Mouse (Mus musculus) myocyte (in vitro differentiated cells): ENCODE measurements around the gene Hmgcl. TPM values are rescaled to one million over a fixed set of nuclear protein-coding genes. Genes with fewer than 3 reads are reported as not detected.

Experiments
- H3K27me3 ChIP-seq: one replicate; pipeline ENCODE4 v1.6.1; 2011; ENCODE audit not compliant: control insufficient read depth, insufficient read depth, insufficient read length
- H3K36me3 ChIP-seq: one replicate; pipeline ENCODE4 v1.6.1; 2011; ENCODE audit not compliant: control insufficient read depth, insufficient read depth
- H3K4me2 ChIP-seq: one replicate; pipeline ENCODE4 v1.6.1; 2011; ENCODE audit warnings: low read depth, control low read depth
- H3K4me3 ChIP-seq: one replicate; pipeline ENCODE4 v1.5.1; 2011; ENCODE audit warnings: mild to moderate bottlenecking, control low read depth, moderate library complexity
- H3K79me2 ChIP-seq: one replicate; pipeline ENCODE4 v1.6.1; 2011; ENCODE audit not compliant: control insufficient read depth, insufficient read depth
- H3ac ChIP-seq: one replicate; pipeline ENCODE4 v1.6.1; 2011; ENCODE audit not compliant: control insufficient read depth, insufficient read length
- CEBPB ChIP-seq: IDR thresholded peaks from 2 replicates; pipeline ENCODE4 v1.6.1; 2011; ENCODE audit warnings: mild to moderate bottlenecking, moderate library complexity; ENCODE audit not compliant: poor library complexity, insufficient read depth, severe bottlenecking
- E2F4 ChIP-seq: IDR thresholded peaks from one replicate; pipeline ENCODE4 v1.6.1; 2011; ENCODE audit warnings: mild to moderate bottlenecking, control low read depth, moderate library complexity; ENCODE audit not compliant: insufficient read depth
- MAX ChIP-seq: IDR thresholded peaks from one replicate; pipeline ENCODE4 v1.6.1; 2011; ENCODE audit warnings: low read depth, mild to moderate bottlenecking, control low read depth
- MYOD1 ChIP-seq, 3 experiments: IDR thresholded peaks; one replicate each; pipeline ENCODE4 v1.6.1; 2011; ENCODE audit warnings: control low read depth in 2 of 3, low read depth in 2 of 3, mild to moderate bottlenecking in 2 of 3, moderate library complexity in 1 of 3; ENCODE audit not compliant: insufficient read length in 2 of 3, control insufficient read depth in 1 of 3
- MYOG ChIP-seq, 3 experiments: IDR thresholded peaks; one replicate each; pipeline ENCODE4 v1.6.1; 2011; ENCODE audit warnings: control low read depth in 2 of 3, low read depth in 2 of 3, mild to moderate bottlenecking in 2 of 3; ENCODE audit not compliant: insufficient read length in 2 of 3, control insufficient read depth in 1 of 3, insufficient read depth in 1 of 3
- POLR2A ChIP-seq: IDR thresholded peaks from one replicate; pipeline ENCODE4 v1.6.1; 2011; ENCODE audit warnings: low read depth, mild to moderate bottlenecking, control low read depth, moderate library complexity; ENCODE audit not compliant: insufficient read length
- POLR2AphosphoS2 ChIP-seq: IDR thresholded peaks from one replicate; pipeline ENCODE4 v1.6.1; 2011; ENCODE audit warnings: low read depth, control low read depth; ENCODE audit not compliant: insufficient read length
- REST ChIP-seq: IDR thresholded peaks from one replicate; pipeline ENCODE4 v1.6.1; 2011; ENCODE audit warnings: mild to moderate bottlenecking, control low read depth, moderate library complexity; ENCODE audit not compliant: insufficient read depth, insufficient read length
- SRF ChIP-seq: IDR thresholded peaks from one replicate; pipeline ENCODE4 v1.6.1; 2011; ENCODE audit warnings: low read depth; ENCODE audit not compliant: control insufficient read depth, insufficient read length
- TCF12 ChIP-seq: IDR thresholded peaks from one replicate; pipeline ENCODE4 v1.6.1; 2011; ENCODE audit warnings: mild to moderate bottlenecking, control low read depth; ENCODE audit not compliant: poor library complexity, insufficient read depth, severe bottlenecking
- TCF3 ChIP-seq: IDR thresholded peaks from one replicate; pipeline ENCODE4 v1.6.1; 2011; ENCODE audit warnings: low read depth, control low read depth; ENCODE audit not compliant: insufficient read length
- USF1 ChIP-seq: IDR thresholded peaks from one replicate; pipeline ENCODE4 v1.6.1; 2011; ENCODE audit warnings: low read depth, mild to moderate bottlenecking, control low read depth, moderate library complexity
- polyA plus RNA-seq: library from polyadenylated mRNA; unstranded; fragments of >200 nt; fragmentation: generic; extraction: Trizol; gene quantifications from one replicate; pipeline ENCODE4 v1.2.1, GENCODE M21; 2012; ENCODE audit warnings: missing spikeins

Gene Hmgcl
- polyA plus RNA-seq, 1 experiment, result 44.1 TPM

DNA sequence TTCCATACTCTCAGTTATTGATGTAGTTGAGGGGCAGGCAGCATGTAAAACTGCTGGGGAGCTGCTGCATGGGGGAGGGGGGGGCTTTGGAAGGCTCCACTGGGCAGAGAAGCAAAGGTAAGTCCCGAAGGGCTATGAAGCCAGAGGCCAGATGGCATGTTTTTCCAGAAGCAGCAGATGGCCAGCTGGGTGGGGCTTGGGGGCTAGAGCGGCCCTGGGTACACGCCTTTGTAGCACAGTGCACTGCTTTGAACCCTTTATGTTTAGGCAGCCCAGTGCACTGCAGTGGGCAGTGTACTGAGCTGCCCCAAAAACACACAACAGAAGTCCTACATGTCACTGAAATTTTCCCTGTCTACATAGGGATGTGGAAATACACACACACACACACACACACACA lies 33.4 kb upstream of the Hmgcl start:
- Histone ChIP-seq H3K36me3 (no peaks in the 10 kb centered on the region), H3ac (no peak overlapping the region), H3K79me2 (no peaks in the 10 kb centered on the region), H3K27me3 (peaks cover 21% of the 10 kb centered on the region), H3K4me3 (no peak overlapping the region), H3K4me2 (no peak overlapping the region)
- TF ChIP-seq TCF3 (no peak), MYOG (IDR thresholded peaks at IDR 0.05; ENCODE audit: control insufficient read depth in 1 of 3, insufficient read depth in 1 of 3, insufficient read length in 2 of 3, low read depth in 2 of 3) (peak in 1 of 3 experiments; percentile 12), POLR2AphosphoS2 (no peak), REST (no peak), MAX (no peak)

- Histone ChIP-seq H3K4me2 (no peak overlapping the region), H3K36me3 (no peaks in the 10 kb centered on the region), H3K4me3 (no peak overlapping the region), H3K27me3 (peaks cover 27% of the 10 kb centered on the region), H3ac (no peak overlapping the region), H3K79me2 (no peaks in the 10 kb centered on the region)
- no peak for TF ChIP-seq TCF3
- no peak for TF ChIP-seq SRF
- TF ChIP-seq POLR2A, result no peak
- no peak for TF ChIP-seq REST
- TF ChIP-seq MYOD1 (IDR thresholded peaks at IDR 0.05; ENCODE audit: control insufficient read depth in 1 of 3, insufficient read length in 2 of 3, low read depth in 2 of 3), result no peak
- no peak for TF ChIP-seq POLR2AphosphoS2
- no peak for TF ChIP-seq E2F4
- no peak for TF ChIP-seq TCF12
- no peak for TF ChIP-seq CEBPB
- TF ChIP-seq MAX, result no peak
- TF ChIP-seq USF1, result no peak
- no peak for TF ChIP-seq MYOG (IDR thresholded peaks at IDR 0.05; ENCODE audit: control insufficient read depth in 1 of 3, insufficient read depth in 1 of 3, insufficient read length in 2 of 3, low read depth in 2 of 3)
Observed at GRCm38 (mm10) chr4:135913433-135913832, 32.8 kb upstream of the Hmgcl start.

GRCm38 (mm10) chr4:135918635-135919279 lies 27.5 kb upstream of the Hmgcl start:
- Histone ChIP-seq H3K4me2 (no peak overlapping the region), H3ac (no peak overlapping the region), H3K27me3 (peaks cover 21% of the 10 kb centered on the region), H3K36me3 (no peaks in the 10 kb centered on the region), H3K4me3 (no peak overlapping the region), H3K79me2 (no peaks in the 10 kb centered on the region)
- no peak for TF ChIP-seq REST
- TF ChIP-seq SRF, result no peak
- no peak for TF ChIP-seq POLR2AphosphoS2

DNA sequence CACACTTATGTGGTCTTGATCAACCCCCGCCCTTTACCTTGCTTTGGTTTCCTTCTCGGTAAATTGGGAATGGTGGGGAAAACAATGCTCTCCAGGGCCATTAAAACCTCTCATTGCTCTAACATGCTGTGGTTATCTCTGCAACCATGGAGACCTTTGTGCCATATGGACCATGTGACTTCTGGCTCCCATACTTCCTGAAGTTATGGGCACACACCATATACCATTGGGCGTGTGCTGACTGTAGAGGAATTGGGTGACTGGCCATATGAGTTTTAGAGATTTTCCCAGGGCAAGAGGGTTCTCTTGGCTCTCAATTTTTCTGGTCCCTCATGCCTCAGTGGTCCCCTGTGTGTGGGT lies 27.0 kb upstream of the Hmgcl start:
- Histone ChIP-seq H3ac (no peak overlapping the region), H3K4me3 (no peak overlapping the region), H3K4me2 (no peak overlapping the region), H3K36me3 (no peaks in the 10 kb centered on the region), H3K79me2 (no peaks in the 10 kb centered on the region), H3K27me3 (peaks cover 21% of the 10 kb centered on the region)
- TF ChIP-seq REST (no peak), POLR2AphosphoS2 (no peak), TCF3 (no peak), CEBPB (no peak), MYOD1 (IDR thresholded peaks at IDR 0.05; ENCODE audit: control insufficient read depth in 1 of 3, insufficient read length in 2 of 3, low read depth in 2 of 3) (no peak), E2F4 (no peak), TCF12 (no peak), MAX (no peak)

GRCm38 (mm10) chr4:135920304-135921241 lies 25.7 kb upstream of the Hmgcl start, which contains the start of gene Fuca1:
Gene Fuca1, plus strand, starts transcription at chr4:135920735.
- peak within 1 kb of the TSS; percentile 26 for H3ac ChIP-seq
- H3K36me3 ChIP-seq, result no peaks in the 10 kb centered on the region
- no peaks in the 10 kb centered on the region for H3K79me2 ChIP-seq
- TF ChIP-seq REST (no peak), USF1 (no peak), MYOD1 (IDR thresholded peaks at IDR 0.05; ENCODE audit: control insufficient read depth in 1 of 3, insufficient read length in 2 of 3, low read depth in 2 of 3) (no peak), MAX (no peak), MYOG (IDR thresholded peaks at IDR 0.05; ENCODE audit: control insufficient read depth in 1 of 3, insufficient read depth in 1 of 3, insufficient read length in 2 of 3, low read depth in 2 of 3) (peak in 1 of 3 experiments; percentile 7), TCF3 (no peak), TCF12 (no peak), SRF (peak; percentile 26), POLR2A (peak; percentile 83), POLR2AphosphoS2 (peak; percentile 77), CEBPB (no peak), E2F4 (no peak)
- peak within 1 kb of the TSS; percentile 98 for H3K4me2 ChIP-seq
- H3K4me3 ChIP-seq, result peak within 1 kb of the TSS; percentile 47
- H3K27me3 ChIP-seq, result peaks cover 21% of the 10 kb centered on the region
